Mouse (Mus musculus) cerebellum, postnatal 10 days (tissue): ENCODE data around the gene Lamtor2.

Source experiments
- DNase-seq, 2 experiments: peaks; one replicate each; pipeline ENCODE4 v3.0.0; 2021; ENCODE audit warnings: mixed read lengths in 2 of 2

Lamtor2 gene

GRCm38 (mm10) chr3:88541622-88542401 lies 11.1 kb downstream of the Lamtor2 start:
- peak; percentile 96 to 97 for DNase-seq

GRCm38 (mm10) chr3:88540085-88540484 lies 12.8 kb downstream of the Lamtor2 start:
- DNase-seq: peak; percentile 64

- peak; percentile 70 to 77 for DNase-seq
Measured at GRCm38 (mm10) chr3:88539397-88539796, 13.5 kb downstream of the Lamtor2 start.

GRCm38 (mm10) chr3:88538271-88539145 lies 14.4 kb downstream of the Lamtor2 start:
- DNase-seq: no peak

GRCm38 (mm10) chr3:88537146-88537545 lies 15.7 kb downstream of the Lamtor2 start:
- DNase-seq: no peak

- DNase-seq: peak; percentile 81 to 82
Measured at GRCm38 (mm10) chr3:88536103-88536930, 16.6 kb downstream of the Lamtor2 start.

- no peak for DNase-seq
Measured at GRCm38 (mm10) chr3:88535527-88535926, 17.3 kb downstream of the Lamtor2 start.

GRCm38 (mm10) chr3:88535005-88535404 lies 17.9 kb downstream of the Lamtor2 start:
- DNase-seq: no peak

GRCm38 (mm10) chr3:88533706-88534105 lies 19.2 kb downstream of the Lamtor2 start:
- DNase-seq: peak in 1 of 2 experiments; percentile 52

- peak; percentile 65 to 71 for DNase-seq
Measured at GRCm38 (mm10) chr3:88532689-88533511, 20.0 kb downstream of the Lamtor2 start.

- peak; percentile 58 to 61 for DNase-seq
Measured at GRCm38 (mm10) chr3:88532299-88532674, 20.6 kb downstream of the Lamtor2 start, which contains the start of gene Mex3a. Gene Mex3a, plus strand, starts transcription at chr3:88532395.

- DNase-seq: peak; percentile 95 to 96
Measured at GRCm38 (mm10) chr3:88531348-88532298, 21.3 kb downstream of the Lamtor2 start.

- DNase-seq: no peak
Measured at GRCm38 (mm10) chr3:88530082-88530864, 22.6 kb downstream of the Lamtor2 start.

- no peak for DNase-seq
Measured at GRCm38 (mm10) chr3:88529204-88530000, 23.5 kb downstream of the Lamtor2 start.

GRCm38 (mm10) chr3:88528646-88529045 lies 24.2 kb downstream of the Lamtor2 start:
- DNase-seq: no peak

GRCm38 (mm10) chr3:88527565-88527964 lies 25.3 kb downstream of the Lamtor2 start:
- peak in 1 of 2 experiments; percentile 62 for DNase-seq

- peak; percentile 93 to 94 for DNase-seq
Measured at GRCm38 (mm10) chr3:88526157-88527131, 26.4 kb downstream of the Lamtor2 start.

GRCm38 (mm10) chr3:88525021-88525420 lies 27.9 kb downstream of the Lamtor2 start:
- DNase-seq: no peak
